Mouse (Mus musculus) midbrain, embryonic 14.5 days (tissue): ENCODE measurements around the gene Fxyd5. TPM values are rescaled to one million over a fixed set of nuclear protein-coding genes. Genes with fewer than 3 reads are reported as not detected.

Source experiments
- ATAC-seq: fragments of 200-750 bp; cut with Nextera tagmentation; 2 replicates; pipeline ENCODE4 v1.8.0; 2017; ENCODE audit warnings: moderate number of reproducible peaks, moderate library complexity; ENCODE audit not compliant: low FRiP score, low TSS enrichment
- DNase-seq: peaks from one replicate; pipeline ENCODE4 v3.0.0-alpha.2; 2015
- H3K27ac ChIP-seq: fragments of 300-500 bp; sonication (generic); replicated peaks from 2 replicates; pipeline ENCODE4 v1.5.1; 2014; ENCODE audit warnings: mild to moderate bottlenecking, low read depth, low read length, moderate library complexity
- H3K27me3 ChIP-seq: fragments of 300-500 bp; sonication (generic); 2 replicates; pipeline ENCODE4 v1.6.1; 2014; ENCODE audit warnings: low read length, control low read depth, mixed read lengths; ENCODE audit not compliant: control insufficient read depth, insufficient read depth
- H3K36me3 ChIP-seq: fragments of 300-500 bp; sonication (generic); 2 replicates; pipeline ENCODE4 v1.6.1; 2014; ENCODE audit warnings: low read length, control low read depth; ENCODE audit not compliant: control insufficient read depth, insufficient read depth
- H3K4me1 ChIP-seq: fragments of 300-500 bp; sonication (generic); 2 replicates; pipeline ENCODE4 v1.6.1; 2014; ENCODE audit warnings: mild to moderate bottlenecking, antibody characterized with exemption, low read length, control low read depth; ENCODE audit not compliant: control insufficient read depth, insufficient read depth
- H3K4me2 ChIP-seq: fragments of 300-500 bp; sonication (generic); 2 replicates; pipeline ENCODE4 v1.6.1; 2014; ENCODE audit warnings: mild to moderate bottlenecking, low read length, moderate library complexity
- H3K4me3 ChIP-seq: fragments of 300-500 bp; sonication (generic); replicated peaks from 2 replicates; pipeline ENCODE4 v1.5.1; 2014; ENCODE audit warnings: low read depth, low read length
- H3K9ac ChIP-seq: fragments of 300-500 bp; sonication (generic); replicated peaks from 2 replicates; pipeline ENCODE4 v1.6.1; 2014; ENCODE audit warnings: mild to moderate bottlenecking, low read length, moderate library complexity
- H3K9me3 ChIP-seq: fragments of 300-500 bp; sonication (generic); 2 replicates; pipeline ENCODE4 v1.6.1; 2016; ENCODE audit warnings: low read length, control low read depth, mixed read lengths; ENCODE audit not compliant: control insufficient read depth
- WGBS: fragments of 180-500 bp; shearing (Covaris S2); extraction: QIAGEN DNeasy Blood & Tissue Kit; methylation state at CpG from one replicate; pipeline ENCODE4 v1.1.7; 2014; 5-methylcytosine and 5-hydroxymethylcytosine counted together
- polyA plus RNA-seq: library from polyadenylated mRNA; unstranded; fragments of >200 nt; fragmentation: Nextera tagmentation; extraction: Ambion mirVana; gene quantifications from 2 replicates; pipeline ENCODE4 v1.2.1, GENCODE M21; 2014

The Fxyd5 gene
- polyA plus RNA-seq, 1 experiment from 2014 or later = 10.8 TPM

- no peak overlapping the region for H3K4me2 ChIP-seq
- no peak for DNase-seq
- no peak for ATAC-seq
- peaks cover 14% of the 10 kb centered on the region for H3K27me3 ChIP-seq
- no peaks in the 10 kb centered on the region for H3K4me1 ChIP-seq
- H3K9me3 ChIP-seq = no peaks in the 10 kb centered on the region
- H3K4me3 ChIP-seq = no peak overlapping the region
- no peak overlapping the region for H3K9ac ChIP-seq
- no peaks in the 10 kb centered on the region for H3K36me3 ChIP-seq
- 80% methylated on average over 5 of the region's 5 CpGs for WGBS
- no peak overlapping the region for H3K27ac ChIP-seq
Measured at GRCm38 (mm10) chr7:31057730-31058129, 15.4 kb upstream of the Fxyd5 start.

DNA sequence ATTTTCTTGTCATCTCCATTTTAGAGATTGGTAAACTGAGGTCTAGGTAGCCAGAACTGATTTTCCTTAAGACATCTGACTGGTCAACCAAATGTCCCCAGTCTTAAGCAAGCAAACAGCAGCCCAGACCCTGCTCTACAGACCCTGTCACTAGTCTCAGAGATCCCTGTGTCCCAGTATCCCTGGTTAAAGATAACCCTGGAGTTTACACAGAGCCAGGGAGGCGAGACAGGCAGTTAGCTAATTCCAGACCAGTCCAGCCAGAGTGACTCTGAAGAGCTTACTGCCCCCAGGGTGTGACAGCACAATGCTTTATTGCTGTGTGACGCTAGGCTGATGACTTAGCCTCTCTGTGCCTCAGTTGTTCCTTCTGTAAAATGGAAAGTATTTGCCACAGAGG is 14.8 kb upstream of the Fxyd5 start, which contains the start of gene Fxyd1:
Gene Fxyd1, minus strand, starts transcription at position 129 of the 400 bp plus-strand sequence.
- Histone ChIP-seq H3K4me3 (no peak within 1 kb of the TSS), H3K9ac (no peak within 1 kb of the TSS), H3K27me3 (peaks cover 21% of the 10 kb centered on the region), H3K9me3 (no peaks in the 10 kb centered on the region), H3K36me3 (no peaks in the 10 kb centered on the region), H3K4me2 (no peak within 1 kb of the TSS), H3K4me1 (0 out of 2 replicates have a peak, but pooled peaks cover 3% of the 10 kb centered on the region), H3K27ac (no peak within 1 kb of the TSS)
- DNase-seq = no peak
- no peak for ATAC-seq
- 71% methylated on average over 2 of the region's 2 CpGs for WGBS

DNA sequence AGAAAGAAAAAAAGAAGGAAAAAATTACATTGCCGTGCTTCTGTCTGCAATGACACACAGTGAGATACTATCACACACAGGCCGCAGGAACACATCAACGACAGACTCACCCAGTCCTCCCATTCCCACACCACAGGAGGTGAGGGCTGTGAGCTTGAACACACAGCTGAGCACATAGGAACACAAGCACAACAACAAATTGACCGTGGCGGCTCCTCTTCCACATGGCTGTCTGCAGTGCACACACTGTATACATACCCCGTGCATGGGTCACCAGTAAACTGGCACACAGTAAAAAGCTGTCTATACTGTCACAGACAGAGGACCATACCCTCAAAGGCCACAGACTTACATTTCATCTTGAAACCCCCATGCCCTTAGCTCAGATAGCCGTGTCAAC is 14.2 kb upstream of the Fxyd5 start:
- no peak overlapping the region for H3K4me3 ChIP-seq
- ATAC-seq = no peak
- H3K4me2 ChIP-seq = no peak overlapping the region
- H3K9ac ChIP-seq = no peak overlapping the region
- H3K27ac ChIP-seq = no peak overlapping the region
- 79% methylated on average over 7 of the region's 7 CpGs for WGBS
- peaks cover 3% of the 10 kb centered on the region; the same call in 1 of the 2 replicates for H3K4me1 ChIP-seq
- no peaks in the 10 kb centered on the region for H3K9me3 ChIP-seq
- H3K27me3 ChIP-seq = peaks cover 27% of the 10 kb centered on the region
- no peaks in the 10 kb centered on the region for H3K36me3 ChIP-seq
- no peak for DNase-seq

GRCm38 (mm10) chr7:31055883-31056282 is 13.6 kb upstream of the Fxyd5 start:
- Histone ChIP-seq H3K4me2 (no peak overlapping the region), H3K27me3 (peaks cover 33% of the 10 kb centered on the region), H3K9me3 (no peaks in the 10 kb centered on the region), H3K4me1 (peaks cover 9% of the 10 kb centered on the region), H3K27ac (no peak overlapping the region), H3K36me3 (no peaks in the 10 kb centered on the region), H3K4me3 (no peak overlapping the region), H3K9ac (no peak overlapping the region)
- DNase-seq (no peak), ATAC-seq (no peak)
- WGBS = 34% methylated on average over 3 of the region's 4 CpGs

DNA sequence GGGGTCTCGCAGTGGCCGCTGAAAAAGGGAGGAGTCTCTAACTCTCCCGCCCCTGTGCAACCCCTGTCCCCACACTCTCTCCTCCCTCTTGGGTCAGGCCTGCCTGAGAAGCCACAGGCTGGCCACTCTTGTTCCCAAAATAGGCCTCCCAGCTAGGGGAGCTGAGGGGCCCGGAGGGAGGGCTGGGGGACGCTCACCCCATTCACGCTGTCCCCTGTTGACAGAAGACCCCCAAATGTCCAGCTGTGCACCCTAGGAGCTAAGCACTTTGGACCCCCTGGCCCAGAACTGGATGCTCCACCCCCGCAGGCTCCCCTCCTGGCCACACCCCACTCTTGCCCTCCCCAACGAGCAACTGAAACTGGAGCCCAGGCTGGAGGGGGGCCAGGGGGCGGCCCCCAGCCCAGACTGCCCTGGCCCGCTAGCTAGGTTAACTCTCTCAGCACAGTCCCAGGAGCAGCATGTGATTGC is 13.1 kb upstream of the Fxyd5 start:
- Histone ChIP-seq H3K4me3 (no peak overlapping the region), H3K4me2 (no peak overlapping the region)
- no peak for ATAC-seq

GRCm38 (mm10) chr7:31054661-31055320 is 12.5 kb upstream of the Fxyd5 start:
- ATAC-seq (no peak), DNase-seq (no peak)
- no peak overlapping the region for H3K4me3 ChIP-seq
- H3K4me2 ChIP-seq = no peak overlapping the region
- no peak overlapping the region for H3K9ac ChIP-seq
- peaks cover 38% of the 10 kb centered on the region for H3K27me3 ChIP-seq
- WGBS = 40% methylated on average over 11 of the region's 11 CpGs
- no peaks in the 10 kb centered on the region for H3K9me3 ChIP-seq
- no peak overlapping the region for H3K27ac ChIP-seq
- peaks cover 18% of the 10 kb centered on the region for H3K4me1 ChIP-seq
- no peaks in the 10 kb centered on the region for H3K36me3 ChIP-seq

More for the DNA sequence above, 13.1 kb upstream of the Fxyd5 start:
- Histone ChIP-seq H3K4me1 (peaks cover 13% of the 10 kb centered on the region), H3K9me3 (no peaks in the 10 kb centered on the region), H3K36me3 (no peaks in the 10 kb centered on the region), H3K9ac (no peak overlapping the region), H3K27me3 (peaks cover 38% of the 10 kb centered on the region), H3K27ac (no peak overlapping the region)
- peak; percentile 13 for DNase-seq
- WGBS = 2% methylated on average over 10 of the region's 10 CpGs

- no peak overlapping the region for H3K9ac ChIP-seq
- peaks cover 38% of the 10 kb centered on the region for H3K27me3 ChIP-seq
- H3K4me1 ChIP-seq = peaks cover 24% of the 10 kb centered on the region
- no peak for ATAC-seq
- H3K4me2 ChIP-seq = no peak overlapping the region
- no peaks in the 10 kb centered on the region for H3K9me3 ChIP-seq
- 33% methylated on average over 10 of the region's 10 CpGs for WGBS
- DNase-seq = no peak
- no peak overlapping the region for H3K27ac ChIP-seq
- no peak overlapping the region for H3K4me3 ChIP-seq
- no peaks in the 10 kb centered on the region for H3K36me3 ChIP-seq
Measured at GRCm38 (mm10) chr7:31053882-31054447, 11.7 kb upstream of the Fxyd5 start.

- DNase-seq = peak; percentile 59
- Histone ChIP-seq H3K9ac (0 out of 2 replicates have a peak overlapping the region, but pooled peaks have one; percentile 29), H3K27ac (no peak overlapping the region), H3K27me3 (peaks cover 38% of the 10 kb centered on the region), H3K4me2 (peak overlapping the region; percentile 63), H3K4me3 (peak overlapping the region; percentile 14; the same call in 1 of the 2 replicates), H3K9me3 (no peaks in the 10 kb centered on the region), H3K36me3 (no peaks in the 10 kb centered on the region), H3K4me1 (peaks cover 24% of the 10 kb centered on the region)
- WGBS = under 1% methylated on average over 34 of the region's 34 CpGs
- no peak for ATAC-seq
Measured at GRCm38 (mm10) chr7:31052636-31053434, 10.6 kb upstream of the Fxyd5 start.
